Mouse (Mus musculus): ENCODE measurements at regions not wholly inside any gene's neighbourhood (a gene's known extent, or its start where the extent isn't known, plus 50 kb on each side); places are given as distances from the start of the nearest gene placed in this dataset.

GRCm38 (mm10) chr15:67263723-67264122 lies 763.0 kb upstream of the Lrrc6 start:
- H3K27me3 ChIP-seq (ENCODE audit: control insufficient read depth, insufficient read depth, low read length), result no peaks in the 10 kb centered on the region
- H3K9ac ChIP-seq (ENCODE audit: low read depth, low read length, severe bottlenecking), result no peak overlapping the region
- no peak for TF ChIP-seq POLR2A (IDR thresholded peaks at IDR 0.05; ENCODE audit: borderline replicate concordance, extremely low read depth, insufficient read depth, insufficient read length)
- no peak overlapping the region for H3K4me3 ChIP-seq (replicated peaks; ENCODE audit: low read length)
- 32% methylated on average over 6 of the region's 6 CpGs for WGBS
- peak; percentile 10 for DNase-seq (ENCODE audit: low spot score)
- ATAC-seq (ENCODE audit: low FRiP score, low read depth), result peak; percentile 55; the same call in 1 of the 2 replicates
- H3K36me3 ChIP-seq (ENCODE audit: control insufficient read depth, insufficient read depth, low read length), result no peaks in the 10 kb centered on the region
- no peak overlapping the region for H3K4me2 ChIP-seq (replicated peaks; ENCODE audit: low read depth, low read length, severe bottlenecking)
- no peak overlapping the region; the same call in 1 of the 2 replicates for H3K27ac ChIP-seq (replicated peaks; ENCODE audit: low read depth, low read length)
- H3K4me1 ChIP-seq (ENCODE audit: control insufficient read depth, insufficient read depth, low read length), result peaks cover 7% of the 10 kb centered on the region; the same call in 1 of the 2 replicates
- H3K9me3 ChIP-seq (ENCODE audit: control insufficient read depth, low read length), result no peaks in the 10 kb centered on the region

GRCm38 (mm10) chr15:67263313-67263712 lies 762.6 kb upstream of the Lrrc6 start:
- H3K9me3 ChIP-seq (ENCODE audit: control insufficient read depth, low read length), result no peaks in the 10 kb centered on the region
- H3K4me1 ChIP-seq (ENCODE audit: control insufficient read depth, insufficient read depth, low read length), result peaks cover 7% of the 10 kb centered on the region; the same call in 1 of the 2 replicates
- H3K27me3 ChIP-seq (ENCODE audit: control insufficient read depth, insufficient read depth, low read length), result no peaks in the 10 kb centered on the region
- H3K4me2 ChIP-seq (replicated peaks; ENCODE audit: low read depth, low read length, severe bottlenecking), result no peak overlapping the region
- H3K9ac ChIP-seq (ENCODE audit: low read depth, low read length, severe bottlenecking), result no peak overlapping the region
- ATAC-seq (ENCODE audit: low FRiP score, low read depth) (no peak), DNase-seq (ENCODE audit: low spot score) (no peak)
- H3K27ac ChIP-seq (replicated peaks; ENCODE audit: low read depth, low read length), result no peak overlapping the region; the same call in 1 of the 2 replicates
- TF ChIP-seq POLR2A (IDR thresholded peaks at IDR 0.05; ENCODE audit: borderline replicate concordance, extremely low read depth, insufficient read depth, insufficient read length), result no peak
- no peak overlapping the region for H3K4me3 ChIP-seq (replicated peaks; ENCODE audit: low read length)
- H3K36me3 ChIP-seq (ENCODE audit: control insufficient read depth, insufficient read depth, low read length), result no peaks in the 10 kb centered on the region
- 59% methylated on average over 2 of the region's 2 CpGs for WGBS

GRCm38 (mm10) chr15:67262269-67262668 lies 761.6 kb upstream of the Lrrc6 start:
- no peak overlapping the region for H3K4me2 ChIP-seq (replicated peaks; ENCODE audit: low read depth, low read length, severe bottlenecking)
- no peak overlapping the region for H3K27ac ChIP-seq (replicated peaks; ENCODE audit: low read depth, low read length)
- no peak for TF ChIP-seq POLR2A (IDR thresholded peaks at IDR 0.05; ENCODE audit: borderline replicate concordance, extremely low read depth, insufficient read depth, insufficient read length)
- H3K36me3 ChIP-seq (ENCODE audit: control insufficient read depth, insufficient read depth, low read length), result no peaks in the 10 kb centered on the region
- DNase-seq (ENCODE audit: low spot score), result no peak
- peaks cover 7% of the 10 kb centered on the region; the same call in 1 of the 2 replicates for H3K4me1 ChIP-seq (ENCODE audit: control insufficient read depth, insufficient read depth, low read length)
- no peak overlapping the region for H3K4me3 ChIP-seq (replicated peaks; ENCODE audit: low read length)
- no peaks in the 10 kb centered on the region for H3K9me3 ChIP-seq (ENCODE audit: control insufficient read depth, low read length)
- no peak for ATAC-seq (ENCODE audit: low FRiP score, low read depth)
- H3K27me3 ChIP-seq (ENCODE audit: control insufficient read depth, insufficient read depth, low read length), result no peaks in the 10 kb centered on the region
- WGBS, result 96% methylated on average over 2 of the region's 2 CpGs
- H3K9ac ChIP-seq (ENCODE audit: low read depth, low read length, severe bottlenecking), result no peak overlapping the region

GRCm38 (mm10) chr15:67260666-67261065 lies 760.0 kb upstream of the Lrrc6 start:
- DNase-seq (ENCODE audit: low spot score) (no peak), ATAC-seq (ENCODE audit: low FRiP score, low read depth) (no peak)
- Histone ChIP-seq H3K4me1 (ENCODE audit: control insufficient read depth, insufficient read depth, low read length) (peaks cover 7% of the 10 kb centered on the region; the same call in 1 of the 2 replicates), H3K9ac (ENCODE audit: low read depth, low read length, severe bottlenecking) (no peak overlapping the region), H3K27me3 (ENCODE audit: control insufficient read depth, insufficient read depth, low read length) (no peaks in the 10 kb centered on the region), H3K4me2 (replicated peaks; ENCODE audit: low read depth, low read length, severe bottlenecking) (no peak overlapping the region), H3K9me3 (ENCODE audit: control insufficient read depth, low read length) (no peaks in the 10 kb centered on the region), H3K27ac (replicated peaks; ENCODE audit: low read depth, low read length) (no peak overlapping the region), H3K36me3 (ENCODE audit: control insufficient read depth, insufficient read depth, low read length) (no peaks in the 10 kb centered on the region), H3K4me3 (replicated peaks; ENCODE audit: low read length) (no peak overlapping the region)
- no peak for TF ChIP-seq POLR2A (IDR thresholded peaks at IDR 0.05; ENCODE audit: borderline replicate concordance, extremely low read depth, insufficient read depth, insufficient read length)
- WGBS, result 76% methylated on average over 3 of the region's 3 CpGs

- ATAC-seq (ENCODE audit: low FRiP score, low read depth) (no peak), DNase-seq (ENCODE audit: low spot score) (no peak)
- no peak for TF ChIP-seq POLR2A (IDR thresholded peaks at IDR 0.05; ENCODE audit: borderline replicate concordance, extremely low read depth, insufficient read depth, insufficient read length)
- no peak overlapping the region for H3K4me2 ChIP-seq (replicated peaks; ENCODE audit: low read depth, low read length, severe bottlenecking)
- 20% methylated on average over 4 of the region's 4 CpGs for WGBS
- no peak overlapping the region for H3K4me3 ChIP-seq (replicated peaks; ENCODE audit: low read length)
- H3K36me3 ChIP-seq (ENCODE audit: control insufficient read depth, insufficient read depth, low read length), result no peaks in the 10 kb centered on the region
- no peaks in the 10 kb centered on the region for H3K27me3 ChIP-seq (ENCODE audit: control insufficient read depth, insufficient read depth, low read length)
- no peak overlapping the region for H3K9ac ChIP-seq (ENCODE audit: low read depth, low read length, severe bottlenecking)
- no peak overlapping the region for H3K27ac ChIP-seq (replicated peaks; ENCODE audit: low read depth, low read length)
- H3K4me1 ChIP-seq (ENCODE audit: control insufficient read depth, insufficient read depth, low read length), result peaks cover 4% of the 10 kb centered on the region; the same call in 1 of the 2 replicates
- H3K9me3 ChIP-seq (ENCODE audit: control insufficient read depth, low read length), result no peaks in the 10 kb centered on the region
These were observed 748.4 kb upstream of the Lrrc6 start for GRCm38 (mm10) chr15:67249147-67249546.

- Histone ChIP-seq H3K4me1 (ENCODE audit: control insufficient read depth, insufficient read depth, low read length) (peaks cover 4% of the 10 kb centered on the region; the same call in 1 of the 2 replicates), H3K9me3 (ENCODE audit: control insufficient read depth, low read length) (no peaks in the 10 kb centered on the region), H3K36me3 (ENCODE audit: control insufficient read depth, insufficient read depth, low read length) (no peaks in the 10 kb centered on the region), H3K27me3 (ENCODE audit: control insufficient read depth, insufficient read depth, low read length) (no peaks in the 10 kb centered on the region), H3K4me2 (replicated peaks; ENCODE audit: low read depth, low read length, severe bottlenecking) (no peak overlapping the region), H3K27ac (replicated peaks; ENCODE audit: low read depth, low read length) (no peak overlapping the region), H3K4me3 (replicated peaks; ENCODE audit: low read length) (no peak overlapping the region), H3K9ac (ENCODE audit: low read depth, low read length, severe bottlenecking) (no peak overlapping the region)
- no peak for TF ChIP-seq POLR2A (IDR thresholded peaks at IDR 0.05; ENCODE audit: borderline replicate concordance, extremely low read depth, insufficient read depth, insufficient read length)
- ATAC-seq (ENCODE audit: low FRiP score, low read depth) (no peak), DNase-seq (ENCODE audit: low spot score) (no peak)
These were observed 747.8 kb upstream of the Lrrc6 start for GRCm38 (mm10) chr15:67248471-67248870.

Data from limb, embryonic 14.5 days (tissue).